Mouse (Mus musculus) ES-E14 (cell line): Measurements from ENCODE around the gene Gfi1b. TPM values are rescaled to one million over a fixed set of nuclear protein-coding genes. Genes with fewer than 3 reads are reported as not detected.

Source experiments
- DNase-seq: peaks from one replicate; pipeline ENCODE4 v3.0.0-alpha.2; 2013; ENCODE audit warnings: low read depth, low spot score
- H3K27ac ChIP-seq: 2 replicates; pipeline ENCODE4 v1.5.1; 2012; ENCODE audit warnings: low read depth, mild to moderate bottlenecking, low read length, moderate library complexity, mixed read lengths; ENCODE audit not compliant: poor library complexity, insufficient read depth, severe bottlenecking
- H3K36me3 ChIP-seq: 2 replicates; pipeline ENCODE4 v1.6.1; 2012; ENCODE audit warnings: mild to moderate bottlenecking, low read length, moderate library complexity, mixed read lengths; ENCODE audit not compliant: control insufficient read depth, poor library complexity, insufficient read depth, severe bottlenecking
- H3K4me1 ChIP-seq, 2 experiments: fragments of 150-350 bp in 1 of 2; sonication (generic) in 1 of 2; 2 replicates each; pipeline ENCODE4 v1.6.1; 2012; ENCODE audit warnings: low read length in 2 of 2, mild to moderate bottlenecking in 1 of 2, mixed read lengths in 1 of 2; ENCODE audit not compliant: control insufficient read depth in 2 of 2, insufficient read depth in 2 of 2, poor library complexity in 1 of 2
- H3K4me3 ChIP-seq, 2 experiments: fragments of 150-350 bp in 1 of 2; sonication (generic) in 1 of 2; 2 replicates each; pipeline ENCODE4 v1.5.1; 2012; ENCODE audit warnings: low read length in 2 of 2, low read depth in 1 of 2, mild to moderate bottlenecking in 1 of 2, mixed read lengths in 1 of 2; ENCODE audit not compliant: insufficient read depth in 1 of 2, poor library complexity in 1 of 2, severe bottlenecking in 1 of 2
- H3K9ac ChIP-seq: 2 replicates; pipeline ENCODE4 v1.6.1; 2012; ENCODE audit warnings: low read depth, mild to moderate bottlenecking, low read length, mixed read lengths; ENCODE audit not compliant: poor library complexity, insufficient read depth, severe bottlenecking
- H3K9me3 ChIP-seq: fragments of 150-350 bp; sonication (generic); 2 replicates; pipeline ENCODE4 v1.6.1; 2012; ENCODE audit warnings: low read depth, mild to moderate bottlenecking, low read length; ENCODE audit not compliant: control insufficient read depth, insufficient read depth
- CHD2 ChIP-seq: IDR thresholded peaks from 2 replicates; pipeline ENCODE4 v1.6.1; 2014; ENCODE audit warnings: mild to moderate bottlenecking, low read depth, low read length, inconsistent platforms
- HCFC1 ChIP-seq: IDR thresholded peaks from 2 replicates; pipeline ENCODE4 v1.6.1; 2012; ENCODE audit warnings: low read length, inconsistent platforms, borderline replicate concordance; ENCODE audit not compliant: insufficient read depth
- MAFK ChIP-seq: IDR thresholded peaks from 2 replicates; pipeline ENCODE4 v1.6.1; 2014; ENCODE audit warnings: mild to moderate bottlenecking, low read depth, low read length, inconsistent platforms; ENCODE audit not compliant: insufficient read depth
- ZC3H11A ChIP-seq: IDR thresholded peaks from 2 replicates; pipeline ENCODE4 v1.6.1; 2012; ENCODE audit warnings: low read depth, mild to moderate bottlenecking, inconsistent platforms, low read length, borderline replicate concordance
- ZNF384 ChIP-seq: IDR thresholded peaks from 2 replicates; pipeline ENCODE4 v1.6.1; 2012; ENCODE audit warnings: low read depth, low read length, inconsistent platforms
- in situ Hi-C, 2 experiments: fragments of 600-800 bp; cut with MboI; formaldehyde crosslinking; loops; one replicate each; pipeline ENCODE4 v1.15.1; 2025; ENCODE audit warnings: low sequenced_read_pairs in 2 of 2, inconsistent platforms in 1 of 2; ENCODE audit not compliant: unreplicated experiment in 2 of 2
- total RNA-seq: library from RNA; depleted of rRNA; stranded (reverse); fragments of 300-350 nt; gene quantifications from 2 replicates; pipeline ENCODE4 v1.2.3, GENCODE M21; 2012

The Gfi1b gene
- total RNA-seq, 1 experiment, result not detected

GRCm38 (mm10) chr2:28637106-28637845 lies 15.5 kb upstream of the Gfi1b start:
- no peak for TF ChIP-seq ZC3H11A
- TF ChIP-seq HCFC1, result no peak
- no peak for TF ChIP-seq MAFK
- no peaks in the 10 kb centered on the region for H3K36me3 ChIP-seq
- no peak overlapping the region for H3K4me3 ChIP-seq
- H3K9me3 ChIP-seq, result no peaks in the 10 kb centered on the region
- no peak overlapping the region for H3K27ac ChIP-seq
- no peak for DNase-seq
- H3K4me1 ChIP-seq, result peaks cover 3 to 4% of the 10 kb centered on the region in 2 experiments; a peak in 2 of 4 replicates
- H3K9ac ChIP-seq, result no peak overlapping the region
- in situ Hi-C loops, result no loop called here

- peaks cover 0 to 2% of the 10 kb centered on the region in 2 experiments; a peak in 1 of 4 replicates for H3K4me1 ChIP-seq
- H3K27ac ChIP-seq, result no peak overlapping the region
- H3K9me3 ChIP-seq, result no peaks in the 10 kb centered on the region
- H3K36me3 ChIP-seq, result no peaks in the 10 kb centered on the region
- H3K9ac ChIP-seq, result no peak overlapping the region
- no peak overlapping the region for H3K4me3 ChIP-seq
- in situ Hi-C loops, result no loop called here
- TF ChIP-seq ZNF384 (no peak), CHD2 (no peak), HCFC1 (no peak), ZC3H11A (no peak), MAFK (no peak)
- DNase-seq, result no peak
Observed at GRCm38 (mm10) chr2:28635199-28635598, 13.4 kb upstream of the Gfi1b start.

GRCm38 (mm10) chr2:28633136-28633535 lies 11.4 kb upstream of the Gfi1b start:
- H3K36me3 ChIP-seq, result no peaks in the 10 kb centered on the region
- no peaks in the 10 kb centered on the region for H3K4me1 ChIP-seq
- no peaks in the 10 kb centered on the region for H3K9me3 ChIP-seq
- no peak overlapping the region for H3K9ac ChIP-seq
- in situ Hi-C loops, result no loop called here
- TF ChIP-seq CHD2 (no peak), ZNF384 (no peak), MAFK (no peak), ZC3H11A (no peak), HCFC1 (no peak)
- H3K4me3 ChIP-seq, result no peak overlapping the region
- DNase-seq, result no peak
- no peak overlapping the region for H3K27ac ChIP-seq

- Histone ChIP-seq H3K9ac (no peak overlapping the region), H3K36me3 (no peaks in the 10 kb centered on the region), H3K27ac (no peak overlapping the region), H3K4me1 (no peaks in the 10 kb centered on the region), H3K9me3 (no peaks in the 10 kb centered on the region), H3K4me3 (no peak overlapping the region)
- in situ Hi-C loops, result no loop called here
- DNase-seq, result no peak
- TF ChIP-seq MAFK, result no peak
- no peak for TF ChIP-seq ZNF384
- TF ChIP-seq CHD2, result no peak
- TF ChIP-seq ZC3H11A, result no peak
- no peak for TF ChIP-seq HCFC1
Observed at GRCm38 (mm10) chr2:28632626-28633025, 10.8 kb upstream of the Gfi1b start.

GRCm38 (mm10) chr2:28629911-28630381 lies 8.2 kb upstream of the Gfi1b start:
- Histone ChIP-seq H3K4me3 (no peak overlapping the region), H3K36me3 (no peaks in the 10 kb centered on the region), H3K4me1 (no peaks in the 10 kb centered on the region), H3K27ac (no peak overlapping the region), H3K9ac (no peak overlapping the region), H3K9me3 (no peaks in the 10 kb centered on the region)
- in situ Hi-C loops, result no loop called here
- DNase-seq, result no peak
- TF ChIP-seq ZNF384 (no peak), HCFC1 (no peak), MAFK (no peak), CHD2 (no peak), ZC3H11A (no peak)
